Mouse (Mus musculus) hindbrain, embryonic 14.5 days (tissue): ENCODE results near the gene Rasal1. TPM values are rescaled to one million over a fixed set of nuclear protein-coding genes. Genes with fewer than 3 reads are reported as not detected.

ENCODE experiments used
- ATAC-seq: fragments of 200-750 bp; cut with Nextera tagmentation; 2 replicates; pipeline ENCODE4 v1.8.0; 2017; ENCODE audit warnings: moderate number of reproducible peaks, mild to moderate bottlenecking, moderate TSS enrichment, moderate library complexity; ENCODE audit not compliant: low FRiP score
- DNase-seq: peaks from one replicate; pipeline ENCODE4 v3.0.0-alpha.2; 2015; ENCODE audit warnings: low spot score
- H3K27ac ChIP-seq: fragments of 300-500 bp; sonication (generic); 2 replicates; pipeline ENCODE4 v1.5.1; 2014; ENCODE audit warnings: mild to moderate bottlenecking, moderate library complexity
- H3K27me3 ChIP-seq: fragments of 300-500 bp; sonication (generic); 2 replicates; pipeline ENCODE4 v1.6.1; 2014; ENCODE audit warnings: mild to moderate bottlenecking, low read length, mixed read lengths; ENCODE audit not compliant: control insufficient read depth, insufficient read depth
- H3K36me3 ChIP-seq: fragments of 300-500 bp; sonication (generic); replicated peaks from 2 replicates; pipeline ENCODE4 v1.6.1; 2014; ENCODE audit not compliant: control insufficient read depth, insufficient read depth
- H3K4me1 ChIP-seq: fragments of 300-500 bp; sonication (generic); replicated peaks from 2 replicates; pipeline ENCODE4 v1.6.1; 2014; ENCODE audit warnings: antibody characterized with exemption, low read length, mixed read lengths; ENCODE audit not compliant: control insufficient read depth, insufficient read depth
- H3K4me2 ChIP-seq: fragments of 300-500 bp; sonication (generic); replicated peaks from 2 replicates; pipeline ENCODE4 v1.6.1; 2014; ENCODE audit warnings: mild to moderate bottlenecking, moderate library complexity
- H3K4me3 ChIP-seq: fragments of 300-500 bp; sonication (generic); replicated peaks from 2 replicates; pipeline ENCODE4 v1.5.1; 2014; ENCODE audit warnings: mild to moderate bottlenecking, low read length
- H3K9ac ChIP-seq: fragments of 300-500 bp; sonication (generic); 2 replicates; pipeline ENCODE4 v1.6.1; 2014
- H3K9me3 ChIP-seq: fragments of 300-500 bp; sonication (generic); 2 replicates; pipeline ENCODE4 v1.6.1; 2016; ENCODE audit warnings: low read length; ENCODE audit not compliant: control insufficient read depth
- WGBS: fragments of 180-500 bp; shearing (Covaris S2); extraction: QIAGEN DNeasy Blood & Tissue Kit; methylation state at CpG from one replicate; pipeline ENCODE4 v1.1.7; 2014; 5-methylcytosine and 5-hydroxymethylcytosine counted together
- polyA plus RNA-seq: library from polyadenylated mRNA; unstranded; fragments of >200 nt; fragmentation: Nextera tagmentation; extraction: Ambion mirVana; gene quantifications from 2 replicates; pipeline ENCODE4 v1.2.1, GENCODE M21; 2014

Gene Rasal1
- polyA plus RNA-seq = 0.31 and 0.74 TPM in 2 replicates

DNA sequence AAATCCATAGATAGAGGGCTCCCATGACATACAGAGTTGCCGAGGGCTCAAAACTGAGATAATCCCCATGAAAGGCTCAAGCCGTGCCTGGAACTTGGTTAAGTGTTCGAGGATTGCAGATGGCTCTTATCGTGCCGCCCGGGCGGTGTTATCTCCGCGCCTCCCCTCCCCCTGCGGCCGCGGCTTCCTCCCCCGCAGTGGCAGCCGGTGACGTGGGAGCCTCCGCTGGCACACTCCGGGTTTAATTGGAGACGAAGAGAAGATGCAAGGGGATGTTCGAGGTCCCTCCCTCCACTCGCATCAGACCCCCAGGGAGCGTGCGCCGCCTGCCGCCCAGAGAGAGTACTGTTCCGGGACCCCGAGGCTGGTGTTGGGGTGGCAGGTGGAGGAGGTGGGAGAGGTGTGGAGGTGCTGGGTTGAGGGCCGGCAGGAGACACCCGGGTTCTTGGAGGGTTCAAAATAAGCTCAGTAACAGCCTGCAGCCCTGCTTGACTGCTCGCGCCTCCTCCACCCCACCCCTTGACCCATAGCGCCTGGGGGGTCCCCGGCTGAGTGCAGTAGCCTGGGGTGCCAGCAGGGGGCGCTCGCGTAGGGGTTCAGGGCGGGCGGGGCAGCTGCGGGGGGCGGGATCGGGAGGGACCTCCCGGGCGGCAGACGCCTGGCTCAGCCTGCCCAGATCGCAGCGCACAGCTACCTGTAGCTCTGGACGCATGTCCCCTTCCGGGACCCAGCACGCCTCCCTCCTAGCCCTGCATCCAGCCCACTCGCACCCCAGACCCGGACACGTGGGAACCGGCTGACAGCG is at the start of gene Rasal1:
Gene Rasal1, plus strand, starts transcription at position 244 of the 805 bp plus-strand sequence.
- Histone ChIP-seq H3K4me2 (peak within 1 kb of the TSS; percentile 35), H3K4me3 (peak within 1 kb of the TSS; percentile 19), H3K27ac (no peak within 1 kb of the TSS), H3K9ac (no peak within 1 kb of the TSS), H3K36me3 (no peaks in the 10 kb centered on the region), H3K27me3 (peaks cover 49% of the 10 kb centered on the region), H3K4me1 (0 out of 2 replicates have a peak, but pooled peaks cover 4% of the 10 kb centered on the region), H3K9me3 (no peaks in the 10 kb centered on the region)
- 1% methylated on average over 52 of the region's 53 CpGs for whole genome bisulfite sequencing
- DNase-seq = no peak
- ATAC-seq = no peak

DNA sequence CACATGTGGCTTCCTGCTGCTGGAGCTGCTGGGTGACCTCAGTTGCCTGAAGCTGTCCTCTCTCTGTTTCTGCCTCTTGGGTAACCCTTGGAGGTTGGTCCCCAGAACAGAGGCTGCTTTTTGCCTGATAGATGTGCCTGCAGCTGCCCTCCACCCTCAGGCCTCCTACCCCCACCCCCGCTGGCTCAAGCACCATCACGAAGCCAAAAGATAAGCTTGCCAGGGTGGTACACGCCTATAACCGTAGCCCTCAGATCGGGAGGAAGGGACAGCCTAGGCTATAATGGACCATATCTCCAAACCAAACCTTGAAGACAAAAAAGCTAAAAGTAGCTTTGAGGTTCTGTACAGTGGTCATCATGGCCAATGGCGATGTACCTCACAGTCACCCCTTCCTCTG is 49.0 kb upstream of the Rasal1 start:
- H3K4me3 ChIP-seq = no peak overlapping the region
- WGBS = 94% methylated on average over 6 of the region's 6 CpGs
- DNase-seq = no peak
- ATAC-seq = no peak
- H3K9ac ChIP-seq = no peak overlapping the region
- H3K9me3 ChIP-seq = no peaks in the 10 kb centered on the region
- H3K4me2 ChIP-seq = no peak overlapping the region
- H3K27ac ChIP-seq = no peak overlapping the region
- H3K4me1 ChIP-seq = no peaks in the 10 kb centered on the region
- no peaks in the 10 kb centered on the region for H3K36me3 ChIP-seq
- no peaks in the 10 kb centered on the region for H3K27me3 ChIP-seq

DNA sequence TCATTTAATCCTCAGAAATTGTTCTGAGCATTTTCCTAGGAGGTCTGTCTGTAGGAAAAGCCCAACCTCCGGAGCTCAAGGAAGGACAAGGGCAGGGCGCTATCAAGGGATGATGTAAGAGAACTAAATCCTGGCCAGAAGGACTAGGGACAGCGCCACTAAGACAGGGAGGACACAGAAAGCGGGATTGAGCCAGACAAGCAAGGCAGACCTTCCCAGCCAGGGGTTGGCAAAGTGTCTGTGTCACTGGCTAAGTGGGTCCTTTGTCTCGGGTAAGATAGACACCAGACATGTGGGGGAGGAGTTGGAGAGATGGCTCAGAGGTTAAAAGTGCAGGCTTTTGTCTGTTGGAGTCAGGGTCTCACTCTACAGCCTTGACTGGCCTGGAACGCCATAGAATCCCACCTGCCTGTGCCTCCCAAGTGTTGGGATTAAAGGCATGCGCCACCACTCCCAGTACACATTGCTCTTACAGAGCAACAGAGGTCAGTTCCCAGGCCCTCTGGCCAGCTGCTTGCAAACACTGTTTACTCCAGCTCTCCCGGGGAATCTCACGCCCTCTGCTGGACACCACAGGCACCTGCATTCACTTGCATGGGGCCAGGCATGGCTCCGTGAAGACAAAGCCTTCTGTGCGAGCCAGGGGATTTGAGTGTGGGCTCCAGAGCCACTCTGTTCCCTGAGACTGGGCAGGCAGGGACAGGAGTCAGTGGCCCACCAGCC is 47.5 kb upstream of the Rasal1 start:
- Histone ChIP-seq H3K36me3 (no peaks in the 10 kb centered on the region), H3K27ac (no peak overlapping the region), H3K9ac (no peak overlapping the region), H3K27me3 (no peaks in the 10 kb centered on the region), H3K4me3 (no peak overlapping the region), H3K4me1 (peaks cover 5% of the 10 kb centered on the region; the same call in 1 of the 2 replicates), H3K4me2 (no peak overlapping the region), H3K9me3 (no peaks in the 10 kb centered on the region)
- DNase-seq (no peak), ATAC-seq (no peak)
- WGBS = 53% methylated on average over 11 of the region's 11 CpGs

DNA sequence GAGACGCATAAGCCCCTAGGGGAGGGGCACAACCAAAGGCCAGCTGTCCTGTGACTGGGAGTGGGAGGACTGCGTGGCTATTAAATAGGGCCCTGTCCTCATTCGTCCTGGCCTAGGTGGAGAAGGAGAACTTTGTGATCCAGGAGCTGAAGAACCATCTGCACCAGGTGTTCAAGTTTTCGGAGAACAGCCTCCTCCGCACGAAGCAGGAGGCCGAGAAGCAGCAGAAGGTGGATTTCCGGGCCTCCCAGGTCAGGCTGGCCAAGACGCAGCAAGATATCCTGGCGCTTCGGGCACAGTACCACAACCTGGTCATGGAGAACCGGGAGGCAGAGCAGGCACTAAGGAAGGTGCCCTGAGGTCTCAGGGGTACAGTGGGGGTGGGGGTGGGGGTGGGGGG is 46.4 kb upstream of the Rasal1 start:
- H3K9ac ChIP-seq = no peak overlapping the region
- no peak for ATAC-seq
- no peak overlapping the region for H3K4me2 ChIP-seq
- no peaks in the 10 kb centered on the region for H3K36me3 ChIP-seq
- H3K9me3 ChIP-seq = no peaks in the 10 kb centered on the region
- H3K27ac ChIP-seq = no peak overlapping the region
- 89% methylated on average over 12 of the region's 12 CpGs for WGBS
- DNase-seq = no peak
- H3K4me1 ChIP-seq = peaks cover 5% of the 10 kb centered on the region; the same call in 1 of the 2 replicates
- H3K27me3 ChIP-seq = no peaks in the 10 kb centered on the region
- no peak overlapping the region for H3K4me3 ChIP-seq

DNA sequence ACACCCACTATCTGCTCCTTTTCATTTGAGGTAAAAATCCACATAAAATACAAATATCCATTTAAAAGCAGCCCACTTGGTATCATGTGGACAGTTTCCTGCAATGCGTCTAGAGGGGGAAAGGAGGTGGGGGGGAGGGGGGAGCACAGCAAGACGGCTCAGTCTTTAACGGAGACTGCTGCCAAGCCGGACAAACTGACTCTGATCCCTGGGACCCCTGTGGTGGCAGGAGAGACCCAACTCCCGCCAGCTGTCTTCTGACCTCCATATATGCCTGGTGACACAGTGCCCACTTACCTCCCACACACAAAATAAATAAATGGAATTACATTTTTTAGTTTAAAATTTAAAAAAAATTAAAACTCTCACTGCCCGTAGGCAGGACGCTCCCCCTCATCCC is 45.1 kb upstream of the Rasal1 start:
- Histone ChIP-seq H3K27ac (no peak overlapping the region), H3K9ac (no peak overlapping the region), H3K27me3 (no peaks in the 10 kb centered on the region), H3K4me1 (peaks cover 5% of the 10 kb centered on the region; the same call in 1 of the 2 replicates), H3K4me3 (no peak overlapping the region), H3K9me3 (no peaks in the 10 kb centered on the region), H3K36me3 (0 out of 2 replicates have a peak, but pooled peaks cover 5% of the 10 kb centered on the region), H3K4me2 (no peak overlapping the region)
- no peak for ATAC-seq
- WGBS = 55% methylated on average over 7 of the region's 7 CpGs
- no peak for DNase-seq

DNA sequence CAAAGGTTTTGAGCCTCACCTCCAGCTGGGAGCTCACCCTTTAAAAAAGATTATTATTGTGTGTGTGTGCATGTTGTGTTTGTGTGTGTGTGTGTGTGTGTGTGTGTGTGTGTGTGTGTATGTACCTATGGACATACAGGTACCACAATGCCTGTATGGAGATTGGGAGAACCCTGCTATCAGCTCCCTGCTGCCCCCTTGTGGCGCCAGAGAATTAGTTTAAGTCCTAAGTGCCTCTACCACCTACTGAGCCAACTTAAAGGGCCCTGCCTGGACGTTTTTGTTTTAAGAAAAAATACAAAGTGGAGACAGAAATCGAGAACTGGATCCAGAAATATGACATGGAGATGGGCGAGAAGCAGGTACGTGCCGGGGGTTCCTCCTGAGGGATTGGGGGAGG is 43.8 kb upstream of the Rasal1 start:
- Histone ChIP-seq H3K27ac (peak overlapping the region; percentile 60), H3K4me1 (peaks cover 5% of the 10 kb centered on the region; the same call in 1 of the 2 replicates), H3K9ac (peak overlapping the region; percentile 46), H3K36me3 (0 out of 2 replicates have a peak, but pooled peaks cover 6% of the 10 kb centered on the region), H3K4me3 (peak overlapping the region; percentile 21), H3K27me3 (no peaks in the 10 kb centered on the region), H3K4me2 (peak overlapping the region; percentile 54), H3K9me3 (no peaks in the 10 kb centered on the region)
- ATAC-seq (no peak), DNase-seq (peak; percentile 88)
- 6% methylated on average over 6 of the region's 6 CpGs for WGBS

DNA sequence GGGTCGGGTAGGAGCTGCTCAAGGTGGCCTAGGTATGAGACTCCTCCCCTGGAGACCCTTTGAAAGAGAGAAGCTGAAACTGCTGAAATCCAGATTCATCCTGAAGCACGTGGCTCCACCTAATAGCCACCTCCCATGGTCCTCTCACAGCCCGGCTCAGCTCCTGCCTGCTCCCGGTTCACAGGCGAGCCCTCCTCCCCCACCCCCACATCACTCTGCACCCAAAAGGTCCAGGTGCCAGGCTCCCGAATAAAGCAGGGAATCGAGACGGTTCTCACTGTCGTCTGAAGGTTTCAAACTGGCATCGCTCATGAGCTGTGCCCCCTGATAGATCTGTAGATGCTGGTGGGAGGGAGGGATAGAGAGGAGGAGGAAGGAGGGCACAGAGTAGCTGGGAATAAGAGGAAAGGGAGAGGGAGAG is 43.4 kb upstream of the Rasal1 start:
- Histone ChIP-seq H3K9me3 (no peaks in the 10 kb centered on the region), H3K4me2 (peak overlapping the region; percentile 54), H3K9ac (peak overlapping the region; percentile 46), H3K36me3 (0 out of 2 replicates have a peak, but pooled peaks cover 6% of the 10 kb centered on the region), H3K4me3 (peak overlapping the region; percentile 21), H3K4me1 (peaks cover 5% of the 10 kb centered on the region; the same call in 1 of the 2 replicates), H3K27ac (peak overlapping the region; percentile 60), H3K27me3 (no peaks in the 10 kb centered on the region)
- 2% methylated on average over 10 of the region's 10 CpGs for WGBS
- DNase-seq (no peak), ATAC-seq (peak; percentile 49)

DNA sequence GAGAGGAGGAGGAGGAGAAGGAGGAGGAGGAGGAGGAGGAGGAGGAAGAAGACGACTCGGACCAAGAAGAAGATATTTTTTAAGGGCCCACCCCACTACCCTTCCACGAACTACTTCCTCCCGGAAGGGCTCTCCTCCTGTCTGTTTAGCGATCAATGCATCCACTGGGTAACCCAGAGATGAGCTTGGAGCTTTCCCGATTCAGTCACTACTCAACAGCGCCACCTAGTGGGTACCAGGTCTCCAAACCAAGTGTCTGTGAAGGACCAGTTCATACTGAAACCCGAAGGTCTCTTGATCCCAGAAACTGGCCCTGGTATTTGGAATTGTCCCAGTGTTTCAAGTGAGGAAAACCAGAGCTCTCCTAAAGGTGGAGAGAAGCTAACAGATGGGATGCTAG is 42.9 kb upstream of the Rasal1 start:
- WGBS = 2% methylated on average over 7 of the region's 8 CpGs

DNA sequence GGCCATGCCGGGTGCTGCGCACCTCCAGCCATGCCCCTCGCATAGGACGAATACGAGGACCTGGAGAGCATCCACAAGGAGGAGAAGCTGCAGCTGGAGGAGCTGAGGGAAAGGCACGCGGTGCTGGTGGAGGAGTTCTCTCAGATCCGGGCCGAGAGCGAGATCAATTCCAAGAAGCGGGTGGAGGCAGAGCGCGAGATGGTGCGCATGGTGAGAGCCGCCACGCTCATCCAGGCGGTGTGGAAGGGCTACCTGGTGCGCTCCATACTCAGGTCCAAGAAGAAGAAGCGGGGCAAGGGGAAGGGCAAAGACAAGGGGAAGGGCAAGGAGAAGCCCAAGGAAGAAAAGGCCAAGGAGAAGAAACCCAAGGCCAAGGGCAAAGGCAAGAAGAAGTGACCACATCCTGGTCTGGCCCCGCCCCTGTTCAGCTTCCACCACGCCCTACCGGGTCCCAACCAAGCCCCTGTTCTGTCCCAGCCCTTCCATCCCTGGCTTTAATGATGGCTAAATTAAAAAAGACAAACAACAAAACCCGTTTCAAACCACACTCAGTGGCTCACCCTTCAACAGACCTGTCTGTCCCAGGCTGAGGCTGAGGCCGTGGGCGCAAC is 41.9 kb upstream of the Rasal1 start:
- ATAC-seq = no peak

More for the DNA sequence above, 42.9 kb upstream of the Rasal1 start:
- peak overlapping the region; percentile 21 for H3K4me3 ChIP-seq
- no peaks in the 10 kb centered on the region for H3K9me3 ChIP-seq
- H3K36me3 ChIP-seq = 0 out of 2 replicates have a peak, but pooled peaks cover 6% of the 10 kb centered on the region
- H3K9ac ChIP-seq = no peak overlapping the region
- H3K27me3 ChIP-seq = no peaks in the 10 kb centered on the region
- ATAC-seq (peak; percentile 75), DNase-seq (peak; percentile 98)
- H3K27ac ChIP-seq = peak overlapping the region; percentile 60; the same call in 1 of the 2 replicates
- H3K4me1 ChIP-seq = peaks cover 5% of the 10 kb centered on the region; the same call in 1 of the 2 replicates
- H3K4me2 ChIP-seq = peak overlapping the region; percentile 54

More for the DNA sequence above, 41.9 kb upstream of the Rasal1 start:
- DNase-seq = no peak
- H3K4me3 ChIP-seq = no peak overlapping the region
- no peak overlapping the region for H3K27ac ChIP-seq
- no peaks in the 10 kb centered on the region for H3K27me3 ChIP-seq
- no peak overlapping the region for H3K9ac ChIP-seq
- no peaks in the 10 kb centered on the region for H3K9me3 ChIP-seq
- 0 out of 2 replicates have a peak, but pooled peaks cover 6% of the 10 kb centered on the region for H3K36me3 ChIP-seq
- H3K4me1 ChIP-seq = peaks cover 15% of the 10 kb centered on the region
- no peak overlapping the region for H3K4me2 ChIP-seq
- WGBS = 66% methylated on average over 25 of the region's 25 CpGs
